Mouse (Mus musculus): ENCODE results near the gene Cct5.

The Cct5 gene

DNA sequence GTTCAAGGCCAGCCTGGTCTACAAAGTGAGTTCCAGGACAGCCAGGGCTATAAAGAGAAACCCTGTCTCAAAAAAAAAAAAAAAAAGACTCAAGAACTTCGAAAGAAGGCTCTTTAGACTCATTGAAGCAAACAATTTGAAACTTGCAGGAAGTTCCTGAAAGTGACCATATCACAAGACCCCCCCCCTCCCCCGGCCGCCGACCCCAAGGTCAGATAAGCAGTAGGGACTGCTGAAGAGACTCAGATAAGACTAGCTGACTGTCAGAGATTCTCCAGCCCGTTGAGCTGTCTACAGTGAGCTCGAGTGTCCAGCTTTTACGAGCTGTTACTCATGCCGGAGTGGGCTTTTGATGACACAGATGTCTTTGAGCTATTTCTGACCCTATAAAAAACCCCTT is 38.8 kb downstream of the Cct5 start:
- no peak for DNase-seq

DNA sequence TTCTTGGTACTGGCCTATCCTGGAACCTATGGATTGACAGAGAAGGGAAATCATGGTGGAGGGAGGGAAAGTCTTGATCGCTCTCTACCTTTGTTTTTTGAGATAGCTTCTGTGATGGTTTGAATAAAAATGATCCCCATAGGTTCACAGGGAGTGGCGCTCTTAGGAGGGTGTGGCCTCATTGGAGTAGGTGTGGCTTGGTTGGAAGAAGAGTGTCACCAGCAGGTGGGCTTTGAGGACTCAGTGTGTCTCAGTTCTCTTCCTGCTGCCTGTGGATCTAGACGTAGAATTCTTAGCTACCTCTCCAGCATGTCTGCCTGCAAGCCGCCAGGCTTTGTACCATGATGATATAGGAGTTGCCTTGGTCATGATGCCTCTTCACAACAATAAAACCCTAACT is 39.6 kb downstream of the Cct5 start:
- no peak for DNase-seq

DNA sequence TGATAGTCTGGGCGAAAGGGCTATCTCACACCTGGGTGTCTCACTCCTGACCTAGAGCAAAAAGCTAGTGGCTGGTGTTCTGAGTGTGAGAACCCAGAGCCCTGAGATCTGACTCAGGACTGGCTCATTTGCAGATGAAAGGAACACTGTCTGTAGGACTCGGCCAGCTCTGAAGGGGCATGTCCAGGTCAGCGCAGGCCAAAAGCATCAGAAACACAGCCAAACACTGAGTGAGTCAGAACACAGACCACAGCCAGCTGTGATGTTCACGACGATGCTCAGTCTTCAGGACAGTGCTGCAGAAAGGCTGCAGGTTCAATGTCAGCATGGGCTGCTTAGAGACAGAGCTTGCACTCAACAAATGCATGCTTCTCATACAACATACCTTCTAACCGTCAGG is 40.2 kb downstream of the Cct5 start:
- no peak for DNase-seq

DNA sequence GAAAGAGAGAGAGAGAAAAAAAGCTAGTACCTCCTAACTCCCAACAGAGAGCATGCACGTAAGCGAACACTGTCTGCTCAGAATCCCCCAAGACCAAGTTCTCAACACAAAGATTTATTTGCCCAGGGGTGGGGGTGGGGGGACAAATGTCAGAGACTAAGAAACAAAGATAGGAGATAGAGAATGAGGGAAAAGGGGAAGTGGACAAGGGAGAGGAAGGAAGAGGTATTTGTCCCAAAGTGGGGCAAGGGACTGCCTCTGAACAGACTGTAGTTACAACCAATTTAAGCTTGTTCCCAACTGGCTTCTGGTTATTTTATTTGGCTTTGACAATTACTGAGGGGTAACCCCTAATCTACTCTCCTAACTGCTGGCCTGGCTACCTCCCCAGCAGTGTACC is 46.7 kb downstream of the Cct5 start:
- no peak for DNase-seq

DNA sequence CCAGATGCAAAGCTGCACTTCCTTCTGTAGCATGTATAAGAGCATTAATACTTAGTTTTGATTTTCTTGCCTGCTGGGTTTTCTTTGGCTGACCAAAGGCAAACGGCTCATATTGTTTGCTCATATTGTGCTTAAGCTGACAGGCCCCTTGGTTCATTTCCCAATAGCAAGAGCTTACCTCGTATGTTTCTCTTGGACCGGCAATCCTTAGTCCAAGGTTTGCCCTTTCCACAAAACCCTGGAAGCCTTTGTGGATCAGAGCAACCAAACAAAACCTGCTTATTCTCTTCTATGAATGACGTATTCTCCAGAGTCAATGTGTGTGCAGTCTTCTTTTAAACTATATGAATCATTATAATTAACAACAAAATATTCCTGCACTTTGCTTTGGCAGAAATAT is 51.2 kb downstream of the Cct5 start:
- no peak for DNase-seq

DNA sequence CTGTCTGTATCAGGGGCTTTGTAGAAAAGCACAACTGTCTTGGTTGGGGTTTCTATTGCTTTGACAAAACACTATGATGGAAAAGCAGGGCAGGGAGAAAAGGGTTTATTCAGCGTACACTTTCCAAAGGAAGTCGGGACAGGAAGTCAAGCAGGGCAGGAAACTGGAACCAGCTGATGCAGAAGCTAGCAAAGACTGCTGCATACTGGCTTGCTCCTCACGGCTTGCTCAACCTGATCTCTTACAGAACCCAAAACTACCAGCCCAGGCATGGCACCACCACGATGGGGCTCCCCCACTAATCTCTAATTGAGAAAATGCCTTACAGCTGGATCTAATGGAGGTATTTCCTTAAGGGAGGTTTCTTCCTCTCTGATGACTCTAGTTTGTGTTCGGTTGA is 54.2 kb downstream of the Cct5 start:
- DNase-seq = no peak

DNA sequence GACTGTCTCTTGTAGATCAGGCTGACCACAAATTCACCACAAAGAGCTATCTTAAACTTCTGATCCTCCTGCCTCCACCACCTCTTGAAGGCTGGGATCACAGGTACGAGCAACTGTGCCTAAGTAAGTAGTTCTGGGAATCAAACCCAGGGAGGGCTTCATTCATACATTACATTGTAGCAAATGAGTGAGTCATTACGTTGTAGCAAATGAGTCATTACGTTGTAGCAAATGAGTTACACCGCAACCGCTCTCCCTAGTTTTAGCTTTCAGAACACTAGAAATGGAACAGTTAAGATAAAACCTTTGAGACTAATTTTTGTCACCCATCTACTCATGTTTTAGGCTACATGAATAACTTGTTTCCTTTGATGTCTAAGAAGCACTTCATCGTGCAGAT is 55.3 kb downstream of the Cct5 start:
- no peak for DNase-seq

DNA sequence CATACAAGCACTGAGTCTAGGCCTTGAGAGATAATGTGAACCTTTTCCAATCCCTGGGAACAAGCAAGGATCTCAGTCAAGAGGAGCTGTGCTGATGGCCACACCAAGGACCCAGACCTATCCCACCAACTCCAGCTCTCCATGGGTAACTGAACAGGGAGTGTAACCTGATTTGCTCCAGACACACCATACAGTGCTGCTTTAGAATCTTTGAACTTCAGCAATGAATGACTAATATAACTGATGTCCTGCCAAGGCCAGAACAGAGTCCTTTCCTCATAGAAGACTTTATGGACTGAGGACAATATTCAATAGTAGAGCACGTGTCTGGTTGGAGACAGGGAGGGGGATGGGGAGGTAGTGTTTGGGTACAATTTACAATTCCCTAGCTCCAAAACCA is 56.5 kb downstream of the Cct5 start:
- peak; percentile 88 for DNase-seq

DNA sequence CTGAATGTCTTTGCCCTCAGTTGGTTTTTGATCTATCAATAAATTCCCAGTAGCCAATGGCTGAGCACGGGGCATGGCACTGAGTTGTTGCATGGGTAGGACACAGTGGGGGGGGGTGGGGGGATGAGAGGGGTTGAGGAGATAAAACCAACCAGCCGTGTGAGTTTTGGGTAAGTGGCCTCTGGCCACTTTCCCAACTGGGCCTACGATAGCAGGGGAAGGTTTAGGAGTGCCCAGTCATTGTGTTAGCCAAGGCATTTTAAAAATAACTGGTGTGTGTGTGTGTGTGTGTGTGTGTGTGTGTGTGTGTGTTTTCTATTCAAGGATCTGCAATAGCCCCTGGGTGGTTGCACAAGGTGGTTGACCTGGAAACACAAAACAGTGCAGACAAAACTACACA is 58.4 kb downstream of the Cct5 start:
- no peak for DNase-seq

DNA sequence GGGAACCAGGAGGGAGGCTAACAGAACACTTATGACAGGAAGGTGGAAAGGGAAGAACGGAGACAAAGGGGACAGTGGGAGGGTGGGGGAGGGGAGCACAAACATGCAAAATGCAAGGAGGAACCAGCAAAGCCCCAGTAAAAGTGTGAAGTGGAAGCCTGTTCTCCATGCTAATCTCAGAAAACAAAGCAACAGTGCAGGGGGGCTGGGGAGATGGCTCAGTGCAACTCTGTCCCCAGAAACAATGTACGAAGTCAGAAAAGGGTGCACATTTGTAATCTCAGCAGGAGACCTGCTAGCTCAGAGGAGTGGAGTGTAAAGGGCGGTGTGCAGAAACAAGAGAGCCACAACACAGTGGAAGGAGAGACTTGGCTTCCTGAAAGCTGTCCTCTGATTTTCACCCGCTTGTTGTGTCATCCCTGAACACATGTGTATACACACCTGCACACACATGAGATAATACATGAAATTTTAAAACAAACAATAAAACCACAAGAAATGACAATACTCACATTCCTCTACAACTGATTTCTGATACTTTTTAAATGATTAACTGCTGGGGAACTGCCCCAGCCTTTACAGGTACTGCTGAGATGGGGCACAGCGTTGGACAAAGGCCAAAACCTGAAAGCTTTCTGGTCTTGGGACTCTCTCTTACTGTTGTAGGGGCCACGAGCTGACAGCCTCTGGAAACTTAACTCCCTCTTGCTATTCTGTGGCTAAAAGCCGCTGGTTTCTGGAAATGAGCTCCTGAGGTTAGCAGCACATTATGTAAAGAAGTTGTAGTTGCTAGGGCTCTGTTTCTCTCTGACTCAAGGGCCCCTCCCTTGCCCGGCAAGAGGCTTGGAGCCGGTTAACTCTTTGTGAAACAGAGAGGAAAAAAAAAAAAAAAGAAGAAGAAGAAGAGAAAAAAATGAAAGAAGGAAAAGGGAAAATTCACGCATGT is 59.3 kb downstream of the Cct5 start:
- peak; percentile 77 for DNase-seq
